Mouse (Mus musculus) intestine, postnatal 0 days (tissue): ENCODE measurements around the gene Ptbp3. TPM values are rescaled to one million over a fixed set of nuclear protein-coding genes. Genes with fewer than 3 reads are reported as not detected.
"Not testable (repeated sequence)": the region's sequence is repeated elsewhere in the genome, so short reads cannot be mapped to it uniquely, and the experiment has no call there.

Experiments used
- ATAC-seq: fragments of 200-750 bp; cut with Nextera tagmentation; 2 replicates; pipeline ENCODE4 v1.8.0; 2017; ENCODE audit warnings: mild to moderate bottlenecking, moderate TSS enrichment, moderate library complexity
- H3K27ac ChIP-seq: fragments of 300-500 bp; sonication (generic); 2 replicates; pipeline ENCODE4 v1.5.1; 2014; ENCODE audit warnings: mild to moderate bottlenecking, low read depth, low read length, moderate library complexity
- H3K27me3 ChIP-seq: fragments of 300-500 bp; sonication (generic); replicated peaks from 2 replicates; pipeline ENCODE4 v1.6.1; 2014; ENCODE audit warnings: low read length, mixed read lengths; ENCODE audit not compliant: control insufficient read depth, insufficient read depth
- H3K36me3 ChIP-seq: fragments of 300-500 bp; sonication (generic); 2 replicates; pipeline ENCODE4 v1.6.1; 2014; ENCODE audit warnings: mild to moderate bottlenecking, moderate library complexity; ENCODE audit not compliant: control insufficient read depth, insufficient read depth
- H3K4me1 ChIP-seq: fragments of 300-500 bp; sonication (generic); replicated peaks from 2 replicates; pipeline ENCODE4 v1.6.1; 2014; ENCODE audit warnings: antibody characterized with exemption, low read length, mixed read lengths; ENCODE audit not compliant: control insufficient read depth, insufficient read depth
- H3K4me2 ChIP-seq: fragments of 300-500 bp; sonication (generic); replicated peaks from 2 replicates; pipeline ENCODE4 v1.6.1; 2014; ENCODE audit warnings: low read depth, mild to moderate bottlenecking, moderate library complexity
- H3K4me3 ChIP-seq: fragments of 300-500 bp; sonication (generic); 2 replicates; pipeline ENCODE4 v1.5.1; 2014; ENCODE audit warnings: low read depth, low read length
- H3K9ac ChIP-seq: fragments of 300-500 bp; sonication (generic); 2 replicates; pipeline ENCODE4 v1.6.1; 2014; ENCODE audit warnings: mild to moderate bottlenecking, low read depth, low read length
- H3K9me3 ChIP-seq: fragments of 300-500 bp; sonication (generic); 2 replicates; pipeline ENCODE4 v1.6.1; 2016; ENCODE audit warnings: mixed run types; ENCODE audit not compliant: control insufficient read depth
- CTCF ChIP-seq: sonication (generic); IDR thresholded peaks from 2 replicates; pipeline ENCODE4 v1.5.1; 2016; ENCODE audit warnings: low read depth, mild to moderate bottlenecking, control low read depth, antibody characterized with exemption, moderate library complexity
- WGBS: fragments of 180-500 bp; shearing (Covaris S2); extraction: QIAGEN DNeasy Blood & Tissue Kit; methylation state at CpG from one replicate; pipeline ENCODE4 v1.1.7; 2014; 5-methylcytosine and 5-hydroxymethylcytosine counted together
- polyA plus RNA-seq: library from polyadenylated mRNA; unstranded; fragments of >200 nt; fragmentation: Nextera tagmentation; extraction: Ambion mirVana; gene quantifications from 2 replicates; pipeline ENCODE4 v1.2.1, GENCODE M21; 2015

The Ptbp3 gene
- polyA plus RNA-seq, 1 experiment from 2014 or later: 67.9 TPM

- no peak for TF ChIP-seq CTCF
- H3K9ac ChIP-seq: peak overlapping the region; percentile 52; the same call in 1 of the 2 replicates
- H3K4me3 ChIP-seq: peak overlapping the region; percentile 65
- peak overlapping the region; percentile 87 for H3K4me2 ChIP-seq
- no peaks in the 10 kb centered on the region for H3K27me3 ChIP-seq
- no peaks in the 10 kb centered on the region for H3K4me1 ChIP-seq
- 15% methylated on average over 6 of the region's 6 CpGs for WGBS
- no peaks in the 10 kb centered on the region for H3K9me3 ChIP-seq
- no peak overlapping the region for H3K27ac ChIP-seq
- ATAC-seq: no peak
- no peaks in the 10 kb centered on the region for H3K36me3 ChIP-seq
Measured at GRCm38 (mm10) chr4:59582186-59582585, 33.0 kb upstream of the Ptbp3 start.

GRCm38 (mm10) chr4:59581314-59582185 is 32.4 kb upstream of the Ptbp3 start, which contains the start of gene Hsdl2:
Hsdl2 (plus strand) TSS chr4:59581563.
- under 1% methylated on average over 61 of the region's 61 CpGs for WGBS
- no peaks in the 10 kb centered on the region for H3K4me1 ChIP-seq
- peak within 1 kb of the TSS; percentile 87 for H3K4me2 ChIP-seq
- no peak for TF ChIP-seq CTCF
- peak within 1 kb of the TSS; percentile 65 for H3K4me3 ChIP-seq
- H3K9ac ChIP-seq: peak within 1 kb of the TSS; percentile 52
- no peaks in the 10 kb centered on the region for H3K9me3 ChIP-seq
- H3K27me3 ChIP-seq: no peaks in the 10 kb centered on the region
- peak; percentile 97 for ATAC-seq
- peak within 1 kb of the TSS; percentile 81 for H3K27ac ChIP-seq
- H3K36me3 ChIP-seq: no peaks in the 10 kb centered on the region

GRCm38 (mm10) chr4:59580495-59581281 is 31.5 kb upstream of the Ptbp3 start:
- no peaks in the 10 kb centered on the region for H3K36me3 ChIP-seq
- peak; percentile 41 for ATAC-seq
- TF ChIP-seq CTCF: no peak
- peak overlapping the region; percentile 52 for H3K9ac ChIP-seq
- peak overlapping the region; percentile 81 for H3K27ac ChIP-seq
- H3K9me3 ChIP-seq: no peaks in the 10 kb centered on the region
- H3K27me3 ChIP-seq: no peaks in the 10 kb centered on the region
- peak overlapping the region; percentile 87 for H3K4me2 ChIP-seq
- no peaks in the 10 kb centered on the region for H3K4me1 ChIP-seq
- H3K4me3 ChIP-seq: peak overlapping the region; percentile 65
- under 1% methylated on average over 23 of the region's 23 CpGs for WGBS

- Histone ChIP-seq H3K36me3 (no peaks in the 10 kb centered on the region), H3K9ac (no peak overlapping the region), H3K27me3 (no peaks in the 10 kb centered on the region), H3K9me3 (no peaks in the 10 kb centered on the region), H3K4me1 (no peaks in the 10 kb centered on the region), H3K27ac (no peak overlapping the region), H3K4me2 (no peak overlapping the region), H3K4me3 (no peak overlapping the region)
- TF ChIP-seq CTCF: no peak
- ATAC-seq: no peak
- WGBS: 86% methylated on average over 11 of the region's 11 CpGs
Measured at GRCm38 (mm10) chr4:59575184-59575958, 26.2 kb upstream of the Ptbp3 start.

GRCm38 (mm10) chr4:59572521-59573118 is 23.5 kb upstream of the Ptbp3 start:
- no peak for ATAC-seq
- no peaks in the 10 kb centered on the region for H3K27me3 ChIP-seq
- no peak overlapping the region for H3K4me3 ChIP-seq
- TF ChIP-seq CTCF: no peak
- H3K9ac ChIP-seq: no peak overlapping the region
- H3K4me2 ChIP-seq: no peak overlapping the region
- no peaks in the 10 kb centered on the region for H3K9me3 ChIP-seq
- no peaks in the 10 kb centered on the region for H3K36me3 ChIP-seq
- WGBS: 79% methylated on average over 11 of the region's 11 CpGs
- no peak overlapping the region for H3K27ac ChIP-seq
- H3K4me1 ChIP-seq: no peaks in the 10 kb centered on the region

GRCm38 (mm10) chr4:59570519-59570918 is 21.4 kb upstream of the Ptbp3 start:
- H3K27me3 ChIP-seq, H3K36me3 ChIP-seq, ATAC-seq, H3K4me1 ChIP-seq, H3K4me3 ChIP-seq, H3K4me2 ChIP-seq, H3K9ac ChIP-seq, H3K9me3 ChIP-seq, H3K27ac ChIP-seq: not testable (repeated sequence)
- 96% methylated on average over 7 of the region's 8 CpGs for WGBS
